Mouse (Mus musculus) megakaryocyte-erythroid progenitor cell, adult 5-6 weeks (primary cell): ENCODE results near the gene Gadd45gip1. TPM values are rescaled to one million over a fixed set of nuclear protein-coding genes. Genes with fewer than 3 reads are reported as not detected.
"Not testable (repeated sequence)": the region's sequence is repeated elsewhere in the genome, so short reads cannot be mapped to it uniquely, and the experiment has no call there.

Experiments used
- ATAC-seq: replicated peaks from 2 replicates; pipeline ENCODE4 v1.8.0; 2016; ENCODE audit warnings: mild to moderate bottlenecking, inconsistent platforms; ENCODE audit not compliant: severe bottlenecking, poor library complexity, low FRiP score, low TSS enrichment
- total RNA-seq, 2 experiments: library from RNA; stranded (forward) in 1 of 2; stranded (reverse) in 1 of 2; fragments of 200-1000, 215-1000 nt in 1 of 2; fragments of >200 nt in 1 of 2; fragmentation: Nextera tagmentation in 1 of 2; gene quantifications; 2 replicates each; pipeline ENCODE4 v1.2.3; 2014 to 2017

The Gadd45gip1 gene
- total RNA-seq, 2 experiments from 2014 or later = 28.3 to 61.8 TPM

GRCm38 (mm10) chr8:84816117-84816516, 15.2 kb upstream of the Gadd45gip1 start:
- no peak for ATAC-seq

GRCm38 (mm10) chr8:84822723-84823122, 8.6 kb upstream of the Gadd45gip1 start, which contains the start of gene Dand5:
Dand5 (minus strand) TSS chr8:84822823.
- no peak for ATAC-seq

DNA sequence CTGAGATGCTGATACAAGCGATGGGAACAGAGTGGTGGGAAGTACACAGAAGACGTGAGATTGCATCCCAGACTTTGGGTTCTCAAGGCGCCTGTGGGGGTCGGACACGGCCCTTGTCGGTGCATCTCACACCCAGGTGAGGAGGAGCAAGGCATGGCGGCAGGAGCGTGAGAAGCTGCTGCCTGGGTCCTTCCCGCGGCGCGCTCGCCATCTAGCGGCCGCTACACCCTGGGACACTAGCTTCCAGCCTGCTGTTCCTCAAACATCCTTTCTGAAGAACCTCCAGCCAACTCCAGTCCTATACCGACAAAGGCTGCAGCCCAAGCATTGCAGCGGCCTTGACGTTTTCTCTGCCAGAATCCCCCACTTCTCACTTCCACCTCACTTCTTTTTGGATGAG, 7.7 kb upstream of the Gadd45gip1 start:
- peak; percentile 88 for ATAC-seq

GRCm38 (mm10) chr8:84825636-84826035, 5.7 kb upstream of the Gadd45gip1 start:
- no peak for ATAC-seq

- not testable (repeated sequence) for ATAC-seq
Measured at GRCm38 (mm10) chr8:84826518-84826917, 4.8 kb upstream of the Gadd45gip1 start.

- ATAC-seq = peak; percentile 54
Measured at GRCm38 (mm10) chr8:84832034-84832717, 854 bp downstream of the Gadd45gip1 start.

DNA sequence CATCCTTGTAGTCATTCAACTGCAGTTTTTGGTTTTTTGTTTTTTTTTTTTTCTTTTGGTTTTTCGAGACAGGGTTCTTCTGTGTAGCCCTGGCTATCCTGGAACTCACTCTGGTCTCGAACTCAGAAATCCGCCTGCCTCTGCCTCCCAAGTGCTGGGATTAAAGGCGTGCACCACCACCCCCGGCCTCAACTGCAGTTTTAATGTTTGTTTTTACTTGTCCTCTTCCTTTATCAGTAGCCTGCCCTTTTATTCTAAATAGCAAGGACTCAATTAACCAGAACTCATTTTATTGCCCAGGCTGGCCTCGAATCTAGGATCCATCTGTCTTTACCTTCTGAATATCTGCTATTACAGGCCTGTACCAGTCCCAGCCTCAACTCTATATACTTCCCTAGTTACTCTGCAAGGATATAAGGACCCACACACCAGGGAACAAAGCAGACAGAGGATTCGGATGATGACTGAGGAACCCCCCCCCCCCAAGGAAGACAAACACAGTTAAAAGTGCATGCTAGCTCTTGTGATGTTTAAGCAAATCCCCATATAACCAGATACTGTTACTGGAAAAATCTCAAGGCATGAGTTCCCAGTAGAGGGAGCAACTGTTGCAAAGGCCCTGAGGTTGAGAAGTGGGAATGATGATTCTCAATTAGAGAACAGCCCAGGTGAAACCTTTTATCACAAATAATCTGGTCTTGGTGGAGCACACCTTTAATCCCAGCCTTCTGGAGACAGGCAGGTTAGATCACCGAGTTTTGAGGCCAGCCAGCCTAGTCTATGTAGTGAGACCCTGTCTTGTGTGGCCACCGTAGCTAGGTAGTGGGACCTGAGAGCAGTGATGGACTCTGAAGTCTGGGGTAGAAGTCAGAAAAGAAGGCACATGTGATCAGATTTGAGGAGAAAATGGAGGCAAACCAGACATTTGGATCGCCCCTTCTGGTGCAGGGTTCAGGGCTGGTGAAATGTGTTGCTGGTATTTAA, 1.7 kb downstream of the Gadd45gip1 start:
- ATAC-seq = no peak

- no peak for ATAC-seq
Measured at GRCm38 (mm10) chr8:84834002-84834865, 2.9 kb downstream of the Gadd45gip1 start.

- no peak for ATAC-seq
Measured at GRCm38 (mm10) chr8:84834866-84835855, 3.8 kb downstream of the Gadd45gip1 start.

GRCm38 (mm10) chr8:84837149-84837911, 6.0 kb downstream of the Gadd45gip1 start:
- no peak for ATAC-seq

GRCm38 (mm10) chr8:84837912-84838470, 6.7 kb downstream of the Gadd45gip1 start:
- ATAC-seq = no peak

- ATAC-seq = peak; percentile 64
Measured at GRCm38 (mm10) chr8:84838513-84838912, 7.2 kb downstream of the Gadd45gip1 start.

- no peak for ATAC-seq
Measured at GRCm38 (mm10) chr8:84839411-84839810, 8.1 kb downstream of the Gadd45gip1 start.

- ATAC-seq = no peak
Measured at GRCm38 (mm10) chr8:84839875-84840247, 8.5 kb downstream of the Gadd45gip1 start.

- peak; percentile 84 for ATAC-seq
Measured at GRCm38 (mm10) chr8:84840248-84840999, 9.1 kb downstream of the Gadd45gip1 start, which contains the start of gene Rad23a. Rad23a (minus strand) TSS chr8:84840665.

- ATAC-seq = no peak
Measured at GRCm38 (mm10) chr8:84841514-84841913, 10.2 kb downstream of the Gadd45gip1 start.
